Mouse (Mus musculus) G1E (cell line): ENCODE measurements at regions not wholly inside any gene's neighbourhood (a gene's known extent, or its start where the extent isn't known, plus 50 kb on each side); places are given as distances from the start of the nearest gene placed in this dataset.

ENCODE experiments used
- CTCF ChIP-seq: IDR thresholded peaks from 2 replicates; pipeline ENCODE4 v1.5.1; 2012; ENCODE audit warnings: low read depth, low read length, inconsistent platforms, mixed read lengths
- GATA1 ChIP-seq: IDR thresholded peaks from 2 replicates; pipeline ENCODE4 v1.6.1; 2012; ENCODE audit warnings: borderline replicate concordance, low read length, inconsistent platforms, mixed read lengths
- TAL1 ChIP-seq: conservative IDR thresholded peaks from 2 replicates; pipeline ENCODE4 v1.6.1; 2012; ENCODE audit warnings: low read depth, low read length, inconsistent platforms, mixed read lengths

DNA sequence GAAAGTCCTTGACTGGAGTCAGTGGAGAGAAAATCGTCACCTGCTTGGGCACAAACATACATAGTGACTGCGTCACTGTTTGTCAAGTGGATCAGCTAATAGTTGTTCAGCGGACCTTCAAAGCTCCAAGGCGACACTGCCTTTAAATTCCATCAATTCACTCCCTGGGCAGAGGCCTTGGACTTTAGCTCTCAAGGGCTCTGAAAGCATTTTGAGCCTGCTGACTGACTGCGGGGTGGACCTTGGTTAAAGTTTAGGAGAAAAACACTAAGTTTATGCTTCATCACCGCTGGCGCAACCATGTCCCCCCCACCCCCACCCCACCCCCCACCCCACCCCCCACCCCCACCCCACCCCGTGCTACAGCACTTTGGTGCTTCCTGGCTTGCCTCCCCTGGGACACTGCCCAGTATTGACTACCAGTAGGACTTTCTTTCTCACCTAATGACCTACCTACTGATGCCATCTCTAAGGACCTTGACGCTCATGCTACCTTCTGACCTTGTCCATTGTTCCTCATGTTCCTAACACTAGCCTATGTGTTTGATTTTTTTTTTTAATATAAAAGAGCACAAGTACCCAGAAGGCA is 1132.3 kb downstream of the Gsdmc2 start:
- no peak for TF ChIP-seq CTCF
- TF ChIP-seq GATA1: no peak
- TF ChIP-seq TAL1: no peak
